Mouse (Mus musculus) bone marrow macrophage, adult 2 months (primary cell): ENCODE measurements around the gene D10Jhu81e.

ENCODE experiments used
- CTCF ChIP-seq: IDR thresholded peaks from 2 replicates; pipeline ENCODE4 v1.5.1; 2012; ENCODE audit warnings: low read depth, mild to moderate bottlenecking, low read length, moderate library complexity
- POLR2A ChIP-seq: IDR thresholded peaks from 2 replicates; pipeline ENCODE4 v1.6.1; 2012; ENCODE audit warnings: mild to moderate bottlenecking, low read depth, low read length, borderline replicate concordance

GRCm38 (mm10) chr10:78115153-78115552 lies 54.4 kb downstream of the D10Jhu81e start:
- TF ChIP-seq CTCF, result no peak
- TF ChIP-seq POLR2A, result no peak
